Mouse (Mus musculus): ENCODE results near the gene Fgfrl1.

Gene Fgfrl1

GRCm38 (mm10) chr5:108700346-108700745, 8.2 kb downstream of the Fgfrl1 start:
- no peak for DNase-seq (ENCODE audit: extremely low spot score, low spot score)

GRCm38 (mm10) chr5:108701341-108702021, 9.3 kb downstream of the Fgfrl1 start:
- no peak for DNase-seq (ENCODE audit: extremely low spot score, low spot score)

GRCm38 (mm10) chr5:108703754-108704626, 11.8 kb downstream of the Fgfrl1 start:
- no peak for DNase-seq (ENCODE audit: extremely low spot score, low spot score)

- DNase-seq (ENCODE audit: extremely low spot score, low spot score), result no peak
Measured at GRCm38 (mm10) chr5:108707758-108708157, 15.6 kb downstream of the Fgfrl1 start.

- no peak for DNase-seq (ENCODE audit: extremely low spot score, low spot score)
Measured at GRCm38 (mm10) chr5:108708419-108708818, 16.2 kb downstream of the Fgfrl1 start.

GRCm38 (mm10) chr5:108708981-108709731, 17.0 kb downstream of the Fgfrl1 start:
- DNase-seq (ENCODE audit: extremely low spot score, low spot score), result no peak

GRCm38 (mm10) chr5:108711968-108712367, 19.8 kb downstream of the Fgfrl1 start:
- no peak for DNase-seq (ENCODE audit: extremely low spot score, low spot score)

- DNase-seq (ENCODE audit: extremely low spot score, low spot score), result no peak
Measured at GRCm38 (mm10) chr5:108713096-108713495, 20.9 kb downstream of the Fgfrl1 start.

GRCm38 (mm10) chr5:108713691-108714090, 21.5 kb downstream of the Fgfrl1 start:
- DNase-seq (ENCODE audit: extremely low spot score, low spot score), result no peak

GRCm38 (mm10) chr5:108714149-108714548, 22.0 kb downstream of the Fgfrl1 start:
- no peak for DNase-seq (ENCODE audit: extremely low spot score, low spot score)

GRCm38 (mm10) chr5:108715974-108716373, 23.8 kb downstream of the Fgfrl1 start:
- no peak for DNase-seq (ENCODE audit: extremely low spot score, low spot score)

- DNase-seq (ENCODE audit: extremely low spot score, low spot score), result no peak
Measured at GRCm38 (mm10) chr5:108718051-108718450, 25.9 kb downstream of the Fgfrl1 start.

GRCm38 (mm10) chr5:108719761-108720160, 27.6 kb downstream of the Fgfrl1 start:
- no peak for DNase-seq (ENCODE audit: extremely low spot score, low spot score)

GRCm38 (mm10) chr5:108724006-108724405, 31.8 kb downstream of the Fgfrl1 start:
- DNase-seq (ENCODE audit: extremely low spot score, low spot score), result no peak

GRCm38 (mm10) chr5:108726557-108727248, 34.5 kb downstream of the Fgfrl1 start:
- DNase-seq (ENCODE audit: extremely low spot score, low spot score), result peak; percentile 69

GRCm38 (mm10) chr5:108727425-108727824, 35.2 kb downstream of the Fgfrl1 start:
- no peak for DNase-seq (ENCODE audit: extremely low spot score, low spot score)

- no peak for DNase-seq (ENCODE audit: extremely low spot score, low spot score)
Measured at GRCm38 (mm10) chr5:108741844-108742243, 49.7 kb downstream of the Fgfrl1 start.

- DNase-seq (ENCODE audit: extremely low spot score, low spot score), result no peak
Measured at GRCm38 (mm10) chr5:108742596-108742995, 50.4 kb downstream of the Fgfrl1 start.

- no peak for DNase-seq (ENCODE audit: extremely low spot score, low spot score)
Measured at GRCm38 (mm10) chr5:108743856-108744255, 51.7 kb downstream of the Fgfrl1 start.

- no peak for DNase-seq (ENCODE audit: extremely low spot score, low spot score)
Measured at GRCm38 (mm10) chr5:108744629-108745028, 52.4 kb downstream of the Fgfrl1 start.

Data from neural tube, embryonic 10.5 days (tissue).